Mouse (Mus musculus) intestine, embryonic 14.5 days (tissue): ENCODE results near the gene Ccdc57. TPM values are rescaled to one million over a fixed set of nuclear protein-coding genes. Genes with fewer than 3 reads are reported as not detected.

Experiments
- polyA plus RNA-seq: library from polyadenylated mRNA; unstranded; fragments of >200 nt; fragmentation: Nextera tagmentation; extraction: Ambion mirVana; gene quantifications from 2 replicates; pipeline ENCODE4 v1.2.1, GENCODE M21; 2014

The Ccdc57 gene
- polyA plus RNA-seq, 1 experiment from 2014 or later, result 5.9 TPM

Other genes starting within 250 kb of the Ccdc57 start
- 178 TPM in 2 replicates for gene Cenpx, start 219.1 kb downstream of the Ccdc57 start, polyA plus RNA-seq
- gene Lrrc45, start 218.9 kb downstream of the Ccdc57 start, polyA plus RNA-seq, result 42.8 and 44.9 TPM in 2 replicates
- gene Rac3, start 211.4 kb downstream of the Ccdc57 start, polyA plus RNA-seq, result 9.4 and 10.2 TPM in 2 replicates
- gene Dcxr, start 205.6 kb downstream of the Ccdc57 start, polyA plus RNA-seq, result 25.3 and 25.8 TPM in 2 replicates
- gene Cbr2, start 200.8 kb downstream of the Ccdc57 start, polyA plus RNA-seq, result 0.70 TPM in 1 of 2 replicates, not detected in the other
- gene Hmga1b, start 170.1 kb downstream of the Ccdc57 start, polyA plus RNA-seq, result 7.8 and 9.4 TPM in 2 replicates
- 23.8 and 28.3 TPM in 2 replicates for gene Rfng, start 148.7 kb downstream of the Ccdc57 start, polyA plus RNA-seq
- 221 and 245 TPM in 2 replicates for gene Gps1, start 148.6 kb downstream of the Ccdc57 start, polyA plus RNA-seq
- 83.0 and 89.8 TPM in 2 replicates for gene Dus1l, start 136.5 kb downstream of the Ccdc57 start, polyA plus RNA-seq
- gene Fasn, start 108.3 kb downstream of the Ccdc57 start, polyA plus RNA-seq, result 106 and 115 TPM in 2 replicates
- gene Slc16a3, start 15.6 kb upstream of the Ccdc57 start, polyA plus RNA-seq, result 62.9 and 64.0 TPM in 2 replicates
- gene Csnk1d, start 58.5 kb upstream of the Ccdc57 start, polyA plus RNA-seq, result 68.7 and 70.2 TPM in 2 replicates
- gene Cd7, start 106.5 kb upstream of the Ccdc57 start, polyA plus RNA-seq, result 2.9 and 4.1 TPM in 2 replicates
- gene Sectm1b, start 130.7 kb upstream of the Ccdc57 start, polyA plus RNA-seq, result 1.5 and 1.8 TPM in 2 replicates
- gene Sectm1a, start 148.3 kb upstream of the Ccdc57 start, polyA plus RNA-seq, result 0.97 and 1.8 TPM in 2 replicates
- not detected in 2 replicates for gene Tex19.2, start 185.8 kb upstream of the Ccdc57 start, polyA plus RNA-seq
- not detected in 2 replicates for gene Tex19.1, start 213.3 kb upstream of the Ccdc57 start, polyA plus RNA-seq
- gene Uts2r, start 227.4 kb upstream of the Ccdc57 start, polyA plus RNA-seq, result not detected in 2 replicates